Mouse (Mus musculus) forebrain, embryonic 11.5 days (tissue): ENCODE measurements around the gene Zcchc10. TPM values are rescaled to one million over a fixed set of nuclear protein-coding genes. Genes with fewer than 3 reads are reported as not detected.
A peak's percentile ranks its signal among the peaks of the same experiment; 100 is the strongest.

Experiments used
- ATAC-seq: fragments of 200-750 bp; cut with Nextera tagmentation; replicated peaks from 2 replicates; pipeline ENCODE4 v1.8.0; 2017; ENCODE audit warnings: moderate TSS enrichment; ENCODE audit not compliant: low FRiP score
- DNase-seq: peaks from one replicate; pipeline ENCODE4 v3.0.0-alpha.2; 2017; ENCODE audit warnings: low spot score
- H3K27ac ChIP-seq: fragments of 300-500 bp; sonication (generic); 2 replicates; pipeline ENCODE4 v1.5.1; 2014; ENCODE audit warnings: low read depth, low read length
- H3K27me3 ChIP-seq: fragments of 300-500 bp; sonication (generic); 2 replicates; pipeline ENCODE4 v1.6.1; 2014; ENCODE audit warnings: mild to moderate bottlenecking, low read length, mixed read lengths; ENCODE audit not compliant: control insufficient read depth, insufficient read depth
- H3K36me3 ChIP-seq: fragments of 300-500 bp; sonication (generic); 2 replicates; pipeline ENCODE4 v1.6.1; 2014; ENCODE audit warnings: mild to moderate bottlenecking, low read length, moderate library complexity, mixed read lengths; ENCODE audit not compliant: control insufficient read depth, insufficient read depth
- H3K4me1 ChIP-seq: fragments of 300-500 bp; sonication (generic); replicated peaks from 2 replicates; pipeline ENCODE4 v1.6.1; 2014; ENCODE audit warnings: low read length, mixed read lengths; ENCODE audit not compliant: control insufficient read depth, insufficient read depth
- H3K4me2 ChIP-seq: fragments of 300-500 bp; sonication (generic); 2 replicates; pipeline ENCODE4 v1.6.1; 2014; ENCODE audit warnings: low read depth, mild to moderate bottlenecking, low read length, moderate library complexity, mixed read lengths; ENCODE audit not compliant: severe bottlenecking
- H3K4me3 ChIP-seq: fragments of 300-500 bp; sonication (generic); 2 replicates; pipeline ENCODE4 v1.5.1; 2014; ENCODE audit warnings: low read depth, low read length
- H3K9ac ChIP-seq: fragments of 300-500 bp; sonication (generic); 2 replicates; pipeline ENCODE4 v1.6.1; 2014; ENCODE audit warnings: low read length
- H3K9me3 ChIP-seq: fragments of 300-500 bp; sonication (generic); 2 replicates; pipeline ENCODE4 v1.6.1; 2016; ENCODE audit warnings: low read length, mixed read lengths; ENCODE audit not compliant: control insufficient read depth
- WGBS: fragments of 180-500 bp; shearing (Covaris S2); extraction: QIAGEN DNeasy Blood & Tissue Kit; methylation state at CpG from one replicate; pipeline ENCODE4 v1.1.7; 2014; 5-methylcytosine and 5-hydroxymethylcytosine counted together
- polyA plus RNA-seq: library from polyadenylated mRNA; unstranded; fragments of >200 nt; fragmentation: Nextera tagmentation; extraction: Ambion mirVana; gene quantifications from 2 replicates; pipeline ENCODE4 v1.2.1, GENCODE M21; 2014

The Zcchc10 gene
- polyA plus RNA-seq, 1 experiment from 2014 or later = 24.1 TPM

DNA sequence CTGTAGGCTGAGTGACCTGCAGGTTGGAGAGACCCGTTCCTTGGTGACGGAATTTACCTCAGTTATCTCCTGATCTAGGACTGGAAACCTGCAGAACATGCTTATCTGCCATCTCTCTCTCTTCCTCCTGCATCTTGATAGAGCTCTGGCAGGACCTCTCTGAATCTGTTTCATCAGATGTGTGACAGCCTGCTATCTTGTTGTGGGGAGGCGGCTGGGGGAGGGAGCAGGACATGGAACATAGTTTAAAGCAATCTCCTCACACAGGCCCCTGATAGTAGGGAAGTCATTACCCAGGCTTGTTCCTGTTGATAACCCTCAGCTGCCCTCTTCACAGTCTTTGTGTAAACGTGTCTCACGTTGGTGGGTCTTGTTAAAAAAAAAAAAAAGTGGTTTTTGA lies 20.8 kb downstream of the Zcchc10 start:
- H3K4me3 ChIP-seq = no peak overlapping the region
- DNase-seq = no peak
- no peak overlapping the region for H3K9ac ChIP-seq
- no peaks in the 10 kb centered on the region for H3K4me1 ChIP-seq
- WGBS = 45% methylated on average over 5 of the region's 5 CpGs
- no peaks in the 10 kb centered on the region for H3K27me3 ChIP-seq
- no peak overlapping the region for H3K27ac ChIP-seq
- no peaks in the 10 kb centered on the region for H3K36me3 ChIP-seq
- H3K9me3 ChIP-seq = no peaks in the 10 kb centered on the region
- ATAC-seq = no peak
- H3K4me2 ChIP-seq = no peak overlapping the region

DNA sequence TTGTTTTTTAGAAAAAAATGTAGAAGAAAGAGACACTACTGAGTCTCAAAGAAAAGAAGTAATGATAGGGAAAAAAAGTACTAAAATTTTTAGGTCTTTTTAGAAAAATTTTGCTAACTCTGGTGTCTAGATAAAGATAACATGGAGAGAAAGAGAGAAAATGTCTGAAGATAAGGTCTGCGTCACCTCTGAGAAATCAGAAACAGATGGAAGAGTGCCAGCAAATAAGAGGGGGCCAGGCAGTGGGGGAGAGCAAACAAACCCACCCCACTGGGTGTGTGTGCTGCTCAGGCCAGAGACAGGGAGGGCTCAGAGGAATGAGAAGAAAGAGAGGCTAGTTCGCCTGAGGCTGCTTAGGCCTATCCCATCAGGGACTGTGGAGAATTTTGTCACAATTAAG lies 21.3 kb downstream of the Zcchc10 start:
- Histone ChIP-seq H3K4me2 (no peak overlapping the region), H3K4me3 (no peak overlapping the region), H3K36me3 (no peaks in the 10 kb centered on the region), H3K9ac (no peak overlapping the region), H3K9me3 (no peaks in the 10 kb centered on the region), H3K27ac (no peak overlapping the region), H3K27me3 (no peaks in the 10 kb centered on the region), H3K4me1 (no peaks in the 10 kb centered on the region)
- ATAC-seq = no peak
- no peak for DNase-seq
- 43% methylated on average over 2 of the region's 2 CpGs for WGBS

DNA sequence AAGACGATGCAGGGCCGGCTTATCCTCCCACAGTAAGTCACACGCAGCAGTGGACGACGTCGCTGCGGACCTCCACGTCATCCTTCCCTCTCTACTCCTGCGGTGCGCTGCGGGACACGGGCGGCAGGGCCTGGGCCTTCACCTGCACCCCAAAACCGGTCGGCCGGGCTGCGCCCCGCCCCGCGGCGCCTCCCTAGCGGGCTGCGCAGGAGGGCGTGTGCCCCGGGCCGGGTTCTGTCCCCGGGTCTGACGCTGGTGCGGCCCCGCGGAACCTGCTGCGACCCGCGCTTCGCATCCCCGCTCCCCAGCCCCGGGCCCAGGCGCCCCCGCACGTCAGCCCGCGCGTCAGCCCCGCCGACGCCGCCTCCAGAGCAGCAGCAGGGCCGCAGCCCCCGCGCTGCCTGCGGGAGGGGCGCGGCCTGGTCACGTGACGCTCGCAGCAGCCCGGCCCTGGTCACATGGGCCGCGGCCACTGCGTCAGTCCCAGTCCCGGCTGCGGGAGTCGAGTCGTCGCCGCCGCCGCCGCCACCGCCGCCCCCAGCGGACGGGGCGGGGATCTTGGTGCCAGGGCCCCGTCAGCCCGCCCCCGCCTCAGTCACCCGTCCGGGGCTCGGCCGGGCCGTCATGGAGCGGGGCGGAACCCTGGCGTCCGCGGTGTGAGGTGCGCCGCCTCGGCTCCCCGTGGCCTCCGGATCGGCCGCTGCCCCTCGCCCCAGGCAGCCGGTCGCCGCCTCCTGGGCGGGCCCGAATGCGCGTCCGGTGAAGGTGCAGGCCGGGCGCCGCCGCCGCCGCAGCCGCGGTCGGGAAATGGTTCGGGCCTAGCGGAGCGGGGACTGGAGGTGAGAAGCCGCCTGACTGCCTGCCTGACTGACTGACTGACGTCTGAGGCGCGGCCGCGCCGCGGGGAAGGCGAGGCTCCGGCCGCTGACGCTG lies 26.1 kb downstream of the Zcchc10 start, which contains the start of gene Aff4:
TSS of gene Aff4 (plus strand) at position 543 of the 933 bp plus-strand sequence.
- Histone ChIP-seq H3K9ac (peak within 1 kb of the TSS; percentile 90), H3K4me1 (no peaks in the 10 kb centered on the region), H3K4me3 (peak within 1 kb of the TSS; percentile 98), H3K36me3 (no peaks in the 10 kb centered on the region), H3K9me3 (no peaks in the 10 kb centered on the region), H3K27me3 (no peaks in the 10 kb centered on the region), H3K27ac (peak within 1 kb of the TSS; percentile 86), H3K4me2 (peak within 1 kb of the TSS; percentile 87)
- WGBS = 1% methylated on average over 113 of the region's 127 CpGs
- DNase-seq (peak; percentile 94), ATAC-seq (peak; percentile 97)

DNA sequence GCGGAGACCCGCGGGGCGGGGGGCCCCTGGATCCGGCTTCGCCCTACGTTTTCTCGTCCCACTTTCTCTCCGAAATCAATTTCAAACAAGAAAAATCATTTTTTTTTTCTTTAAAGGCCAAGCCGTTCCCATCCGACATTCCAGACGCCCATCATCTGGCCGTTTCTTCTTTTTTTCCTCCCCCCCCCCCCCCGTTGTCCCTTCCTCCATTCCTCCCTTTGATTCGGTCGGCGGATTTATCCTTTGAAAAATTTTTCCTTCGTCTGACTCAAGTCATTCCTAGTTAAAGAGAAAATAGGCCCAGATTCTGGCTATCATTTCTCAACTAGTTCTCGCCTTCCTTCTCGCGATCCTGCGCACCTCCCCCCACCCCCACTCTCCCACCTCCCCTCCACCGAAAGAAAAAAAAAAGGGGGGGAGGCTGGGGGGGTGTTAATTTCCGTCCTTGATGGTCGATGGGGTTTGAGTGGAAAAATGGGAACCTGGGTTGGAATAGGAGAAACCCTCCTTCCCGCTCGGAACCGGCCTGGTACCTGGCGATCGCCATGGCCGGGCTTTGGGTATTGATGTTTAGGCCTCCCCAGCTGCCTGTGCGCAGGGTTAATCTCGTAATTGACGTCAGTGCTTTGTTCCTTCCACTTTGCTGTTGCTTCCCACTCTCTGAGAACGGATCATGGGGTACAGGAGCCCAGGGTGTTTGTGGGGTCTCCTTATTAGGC lies 26.9 kb downstream of the Zcchc10 start:
- Histone ChIP-seq H3K4me2 (peak overlapping the region; percentile 87), H3K9me3 (no peaks in the 10 kb centered on the region), H3K27ac (peak overlapping the region; percentile 86), H3K4me1 (no peaks in the 10 kb centered on the region), H3K4me3 (peak overlapping the region; percentile 98), H3K9ac (peak overlapping the region; percentile 90), H3K36me3 (no peaks in the 10 kb centered on the region), H3K27me3 (no peaks in the 10 kb centered on the region)
- peak; percentile 37; the same call in 1 of the 2 replicates for ATAC-seq
- under 1% methylated on average over 35 of the region's 35 CpGs for WGBS
- peak; percentile 84 for DNase-seq

DNA sequence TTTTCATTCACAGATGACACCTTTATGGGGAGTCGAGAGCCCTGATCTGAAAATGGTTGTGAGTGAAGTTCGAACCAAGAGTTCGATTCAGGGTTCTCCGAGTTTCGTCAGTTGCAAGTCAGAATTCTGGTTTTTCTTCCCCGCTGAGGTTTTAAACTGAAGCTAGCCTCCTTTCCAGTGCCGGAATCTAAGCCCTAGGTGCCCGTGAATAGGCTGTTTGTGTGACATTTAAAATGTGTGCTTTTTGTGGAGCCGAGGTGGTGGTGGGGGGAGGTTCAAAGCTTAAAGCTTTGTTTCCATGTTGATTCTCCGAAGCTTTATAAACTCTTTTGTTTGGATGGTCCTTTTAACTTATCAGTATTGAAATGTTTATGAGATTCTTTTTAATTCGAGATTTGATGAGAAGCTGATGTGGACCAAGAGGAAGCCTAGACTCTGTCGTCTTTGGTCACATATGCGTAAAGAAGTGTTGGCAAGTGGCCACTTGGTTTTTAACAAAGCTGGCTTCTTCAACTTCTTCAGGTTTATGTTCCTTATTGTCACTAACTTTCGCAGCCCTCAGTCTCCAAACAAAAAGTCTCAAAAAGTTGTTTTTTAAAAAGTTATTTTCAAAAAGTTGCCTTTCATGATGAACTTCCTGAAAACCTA lies 27.6 kb downstream of the Zcchc10 start:
- Histone ChIP-seq H3K9me3 (no peaks in the 10 kb centered on the region), H3K4me1 (no peaks in the 10 kb centered on the region), H3K9ac (peak overlapping the region; percentile 90), H3K4me3 (peak overlapping the region; percentile 98), H3K4me2 (peak overlapping the region; percentile 87), H3K27me3 (no peaks in the 10 kb centered on the region), H3K27ac (peak overlapping the region; percentile 86), H3K36me3 (no peaks in the 10 kb centered on the region)
- 5% methylated on average over 14 of the region's 14 CpGs for WGBS
- DNase-seq (no peak), ATAC-seq (no peak)

DNA sequence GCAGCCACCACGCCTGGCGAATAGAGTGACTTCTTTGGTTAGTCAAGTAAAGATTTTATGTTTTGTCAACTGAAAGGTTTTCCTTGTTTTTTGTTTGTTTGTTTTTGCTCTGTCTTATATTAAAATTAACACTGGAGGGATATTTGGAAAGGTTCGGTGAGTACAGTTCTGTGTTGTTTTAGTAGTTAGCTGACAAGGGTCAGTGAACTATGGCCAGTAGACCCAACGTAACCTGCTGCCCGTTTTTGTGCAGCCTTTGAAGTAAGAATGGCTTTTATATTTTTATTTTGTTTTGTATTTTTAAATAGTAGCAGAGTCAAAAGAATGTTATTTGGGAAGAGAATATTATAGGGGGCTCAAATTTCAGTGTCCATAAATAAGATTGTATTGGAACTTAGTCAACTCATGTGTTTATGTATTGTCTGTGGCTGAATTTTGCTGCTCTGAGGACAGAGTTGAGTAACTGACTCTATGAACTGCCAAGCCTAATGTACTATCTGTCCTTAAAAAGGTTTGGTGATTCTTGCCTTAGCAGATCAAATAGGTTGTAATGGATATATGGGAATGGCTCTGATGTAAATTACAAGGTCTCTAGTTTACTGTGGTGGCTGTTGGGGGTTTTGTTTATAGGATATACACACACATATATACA lies 34.2 kb downstream of the Zcchc10 start:
- 94% methylated on average over 5 of the region's 5 CpGs for WGBS
- ATAC-seq (no peak), DNase-seq (no peak)
- Histone ChIP-seq H3K36me3 (no peaks in the 10 kb centered on the region; the same call in 1 of the 2 replicates), H3K4me2 (no peak overlapping the region), H3K27ac (no peak overlapping the region), H3K9ac (no peak overlapping the region), H3K9me3 (no peaks in the 10 kb centered on the region), H3K4me1 (no peaks in the 10 kb centered on the region), H3K27me3 (no peaks in the 10 kb centered on the region), H3K4me3 (no peak overlapping the region)

DNA sequence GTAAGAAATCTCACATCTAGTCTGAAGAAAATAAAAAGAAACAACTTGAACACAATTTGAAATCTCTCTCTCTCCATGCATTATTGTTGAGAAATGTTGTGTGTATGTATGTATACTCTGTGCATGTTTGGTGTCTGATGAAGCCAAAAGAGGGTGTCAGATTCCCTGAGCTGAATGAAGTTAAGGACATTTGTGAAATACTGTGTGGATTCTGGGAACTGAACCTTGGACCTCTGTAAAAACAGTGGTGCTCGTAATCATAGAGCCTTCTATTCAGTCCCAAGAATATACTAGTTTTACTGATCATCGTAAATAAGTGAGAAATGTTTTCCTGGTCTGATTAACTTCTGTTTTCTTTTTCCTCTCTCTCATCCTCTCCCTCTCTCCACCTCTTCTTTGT lies 42.6 kb downstream of the Zcchc10 start:
- Histone ChIP-seq H3K27me3 (no peaks in the 10 kb centered on the region), H3K36me3 (no peaks in the 10 kb centered on the region; the same call in 1 of the 2 replicates), H3K9me3 (no peaks in the 10 kb centered on the region), H3K4me2 (no peak overlapping the region), H3K4me1 (no peaks in the 10 kb centered on the region), H3K27ac (no peak overlapping the region), H3K9ac (no peak overlapping the region), H3K4me3 (no peak overlapping the region)
- WGBS = 90% methylated on average over 2 of the region's 2 CpGs
- DNase-seq = no peak
- no peak for ATAC-seq

DNA sequence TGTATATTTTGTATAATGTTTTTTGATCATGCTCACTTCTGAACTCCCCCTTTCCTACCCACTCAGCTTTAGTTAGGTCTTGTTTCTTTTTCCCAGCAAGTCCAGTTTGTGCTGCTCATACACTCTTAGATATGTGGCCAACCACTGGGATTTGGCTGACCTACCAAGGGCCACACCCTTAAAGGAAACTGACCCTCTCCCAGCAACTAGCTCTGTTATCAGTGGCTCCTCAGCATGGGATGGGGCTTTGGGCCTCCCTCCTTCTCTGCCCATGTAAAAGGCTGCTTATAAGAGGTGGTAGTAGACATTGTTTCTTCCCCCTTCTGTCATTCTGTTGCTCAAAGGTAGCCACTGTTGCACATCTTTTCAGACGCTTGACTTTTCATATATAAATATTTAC lies 54.4 kb downstream of the Zcchc10 start:
- ATAC-seq (no peak), DNase-seq (no peak)
- Histone ChIP-seq H3K4me3 (no peak overlapping the region), H3K27ac (no peak overlapping the region), H3K36me3 (no peaks in the 10 kb centered on the region; the same call in 1 of the 2 replicates), H3K4me1 (no peaks in the 10 kb centered on the region), H3K4me2 (no peak overlapping the region), H3K9ac (no peak overlapping the region), H3K27me3 (no peaks in the 10 kb centered on the region), H3K9me3 (no peaks in the 10 kb centered on the region)
- WGBS = 92% methylated on average over 1 of the region's 1 CpGs
